Mouse (Mus musculus) gastrocnemius, adult 2 months (tissue): ENCODE results near the gene Arl1. TPM values are rescaled to one million over a fixed set of nuclear protein-coding genes. Genes with fewer than 3 reads are reported as not detected.
"Not testable (repeated sequence)": the region's sequence is repeated elsewhere in the genome, so short reads cannot be mapped to it uniquely, and the experiment has no call there.

ENCODE experiments used
- DNase-seq: peaks from one replicate; pipeline ENCODE4 v3.0.0; 2022
- H3K27ac ChIP-seq: fragments of 200-600 bp; 2 replicates; pipeline ENCODE4 v1.8.1; 2022; ENCODE audit warnings: mild to moderate bottlenecking
- H3K4me3 ChIP-seq: fragments of 200-600 bp; 2 replicates; pipeline ENCODE4 v1.8.1; 2022; ENCODE audit warnings: mild to moderate bottlenecking, moderate library complexity
- CTCF ChIP-seq: fragments of 200-600 bp; IDR thresholded peaks from 2 replicates; pipeline ENCODE4 v1.8.1; 2022; ENCODE audit warnings: antibody characterized with exemption, mild to moderate bottlenecking, moderate library complexity
- intact Hi-C: fragments of 180-260 bp; cut with DNase I; formaldehyde crosslinking; loops from one replicate; pipeline ENCODE4 v1.15.1; 2025
- total RNA-seq, 2 experiments: library from RNA; stranded (reverse); gene quantifications; 2 replicates each; pipeline ENCODE4 v1.2.3; 2021

Arl1 gene
- total RNA-seq, 2 experiments from 2014 or later: 85.3 to 99.9 TPM

DNA sequence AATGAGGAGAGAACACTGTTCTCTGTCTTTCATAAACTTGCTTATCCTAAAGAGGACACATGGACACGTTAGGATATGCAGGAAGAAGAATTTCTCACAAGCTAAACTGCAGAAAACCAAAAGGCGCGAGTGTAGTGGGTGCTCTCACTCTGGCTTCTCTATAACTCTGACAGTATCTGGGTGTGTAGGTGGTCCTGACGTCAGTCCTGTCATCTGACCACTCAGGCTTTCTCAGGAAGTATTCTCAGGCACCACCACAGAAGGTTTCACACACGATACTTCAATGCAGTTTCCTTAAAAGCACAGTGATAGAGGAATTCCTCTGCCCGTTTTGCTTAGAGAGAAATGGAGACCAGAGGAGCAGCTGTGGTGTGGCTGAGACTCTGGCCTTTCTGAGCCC, 45.5 kb downstream of the Arl1 start:
- TF ChIP-seq CTCF: no peak
- H3K4me3 ChIP-seq: no peak overlapping the region
- intact Hi-C loops: no loop called here
- no peak overlapping the region for H3K27ac ChIP-seq
- DNase-seq: no peak

DNA sequence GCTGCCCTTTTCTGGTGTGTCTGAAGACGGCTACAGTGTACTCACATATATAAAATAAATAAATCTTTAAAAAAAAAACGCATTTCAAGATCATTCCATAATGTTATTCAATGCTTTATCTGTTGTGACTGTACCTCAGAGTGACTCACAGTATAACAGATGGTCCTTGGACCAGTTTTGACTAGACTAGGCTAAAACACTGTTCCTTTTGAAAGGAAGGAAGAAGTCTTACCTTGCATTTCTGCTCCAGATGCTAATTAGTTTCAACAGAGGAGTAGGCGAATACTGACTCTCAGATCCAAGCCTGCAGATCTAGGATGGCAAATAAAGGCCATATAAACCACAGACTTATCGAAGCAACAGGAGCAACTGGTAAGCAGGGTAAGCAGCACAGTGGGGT, 50.1 kb downstream of the Arl1 start:
- intact Hi-C loops: no loop called here
- DNase-seq: no peak
- H3K27ac ChIP-seq: no peak overlapping the region
- H3K4me3 ChIP-seq: no peak overlapping the region
- no peak for TF ChIP-seq CTCF

DNA sequence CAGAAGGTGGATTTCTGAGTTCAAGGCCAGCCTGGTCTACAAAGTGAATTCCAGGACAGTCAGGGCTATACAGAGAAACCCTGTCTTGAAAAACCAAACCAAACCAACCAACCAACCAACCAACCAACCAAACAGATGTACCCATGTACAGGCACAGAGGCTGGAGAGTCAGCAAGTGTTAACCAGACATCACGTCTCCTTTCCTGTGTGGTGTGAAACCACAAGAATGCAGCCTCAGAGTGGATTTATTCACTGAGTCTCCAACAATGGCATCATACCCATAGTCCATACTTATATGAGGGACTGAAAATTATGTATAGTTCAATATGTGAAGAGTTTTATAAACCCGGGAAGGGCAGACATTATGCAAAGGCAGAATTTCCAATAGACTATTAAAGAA, 52.5 kb downstream of the Arl1 start:
- DNase-seq, H3K4me3 ChIP-seq, intact Hi-C loops, H3K27ac ChIP-seq: not testable (repeated sequence)

DNA sequence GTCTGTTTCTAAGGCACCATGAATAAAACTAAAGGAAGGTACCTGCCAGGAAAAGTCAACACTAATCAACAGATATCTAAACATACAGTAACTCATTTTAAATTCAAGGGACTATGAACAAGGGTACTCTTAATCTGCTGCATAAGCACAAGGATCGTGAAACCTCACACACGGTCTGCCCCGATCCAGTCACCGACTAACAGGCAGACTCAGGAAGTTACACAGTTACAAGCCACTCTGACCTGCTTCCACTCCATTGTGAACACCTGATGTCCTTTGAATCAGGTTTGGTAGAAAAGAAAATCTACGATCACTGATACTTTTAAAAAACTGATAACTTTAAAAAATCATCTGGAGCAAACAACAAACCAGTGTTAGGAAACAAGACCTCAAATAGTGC, 53.3 kb downstream of the Arl1 start:
- Histone ChIP-seq H3K27ac (no peak overlapping the region), H3K4me3 (no peak overlapping the region)
- no peak for TF ChIP-seq CTCF
- no peak for DNase-seq
- intact Hi-C loops: no loop called here

DNA sequence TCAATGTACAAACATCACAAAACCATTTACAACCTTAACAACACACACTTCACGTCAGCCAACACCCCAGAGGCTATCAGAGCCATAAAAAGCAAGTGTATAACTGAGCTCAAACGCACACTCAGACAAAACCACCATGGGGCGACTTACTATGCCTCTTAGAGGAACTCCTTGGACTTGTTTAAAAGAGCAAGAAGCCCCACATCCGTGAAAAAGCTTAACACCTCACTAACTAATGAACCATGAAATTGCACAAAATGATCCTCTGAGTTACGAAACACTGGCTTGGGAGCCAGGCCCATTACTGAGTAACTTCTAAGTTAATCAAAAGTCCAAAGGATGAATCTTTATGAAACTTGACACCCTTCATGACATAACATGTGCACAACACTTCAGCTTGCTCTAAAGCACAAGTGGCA, 53.9 kb downstream of the Arl1 start:
- TF ChIP-seq CTCF: no peak
- no peak for DNase-seq
- H3K4me3 ChIP-seq: no peak overlapping the region
- intact Hi-C loops: no loop called here
- H3K27ac ChIP-seq: no peak overlapping the region

DNA sequence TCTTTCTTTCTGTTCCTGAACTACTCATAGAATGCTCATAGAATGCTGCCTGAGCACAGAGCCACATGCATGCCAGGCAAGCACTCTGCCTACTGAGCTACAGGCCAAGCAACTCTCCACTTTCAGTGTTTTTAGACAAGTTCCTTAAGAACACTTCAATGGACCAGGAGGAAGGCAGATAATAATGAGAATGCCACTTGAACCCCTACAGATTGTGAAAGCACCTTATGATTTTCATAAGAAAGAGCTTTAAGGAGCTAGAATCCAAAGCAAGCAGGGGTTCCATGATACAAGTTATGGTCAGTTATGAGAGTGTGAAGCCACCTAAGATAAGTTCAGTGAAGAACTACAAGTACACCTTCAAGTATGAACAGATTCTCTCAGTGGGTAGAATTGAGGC, 63.0 kb downstream of the Arl1 start:
- intact Hi-C loops: no loop called here
- no peak overlapping the region for H3K27ac ChIP-seq
- no peak for DNase-seq
- H3K4me3 ChIP-seq: no peak overlapping the region
- TF ChIP-seq CTCF: no peak

Other genes starting within 250 kb of the Arl1 start
- 100 to 1,000 TPM in 1 of 2 experiments, 10 to 100 TPM in 1; 85.2 to 129 TPM for gene Chpt1, start 226.8 kb upstream of the Arl1 start, total RNA-seq
- 1,000 to 10,000 TPM in 1 of 2 experiments, 100 to 1,000 TPM in 1; 749 to 2,272 TPM for gene Mybpc1, start 125.7 kb upstream of the Arl1 start, total RNA-seq
- not detected for gene Spic, start 45.8 kb upstream of the Arl1 start, total RNA-seq
- 10 to 100 TPM; 10.8 to 13.8 TPM for gene Utp20, start 95.9 kb downstream of the Arl1 start, total RNA-seq
- not detected for gene Slc5a8, start 155.1 kb downstream of the Arl1 start, total RNA-seq